Mouse (Mus musculus) cerebellum, adult 2 months (tissue): ENCODE data around the gene Plce1.

Experiments used
- CTCF ChIP-seq: fragments of 200-500 bp; IDR thresholded peaks from 2 replicates; pipeline ENCODE4 v1.5.1; 2011; ENCODE audit warnings: low read depth, mild to moderate bottlenecking, control low read depth, low read length, moderate library complexity, borderline replicate concordance; ENCODE audit not compliant: insufficient read depth
- POLR2A ChIP-seq: fragments of 200-500 bp; IDR thresholded peaks from 2 replicates; pipeline ENCODE4 v1.6.1; 2011; ENCODE audit warnings: low read length, control low read depth, borderline replicate concordance; ENCODE audit not compliant: insufficient read depth

- TF ChIP-seq POLR2A, result no peak
- TF ChIP-seq CTCF, result no peak
These were observed 7.4 kb downstream of the Plce1 start for GRCm38 (mm10) chr19:38488103-38488912.
